Mouse (Mus musculus) stomach, postnatal 0 days (tissue): ENCODE results near the gene Men1.

Experiments
- CTCF ChIP-seq: IDR thresholded peaks from 2 replicates; pipeline ENCODE4 v1.5.1; 2016; ENCODE audit warnings: antibody characterized with exemption, low read depth, mild to moderate bottlenecking, moderate library complexity
- EP300 ChIP-seq: optimal IDR thresholded peaks from 2 replicates; pipeline ENCODE3; 2016; ENCODE audit warnings: antibody characterized with exemption

GRCm38 (mm10) chr19:6303831-6304230 lies 30.9 kb upstream of the Men1 start:
- TF ChIP-seq EP300 (no peak), CTCF (no peak)
